Comparison of ENCODE assay signal across 11 mouse cellular contexts in genomic region chr9:13896055-13896454, GRCm38 (mm10).
DNase-seq lines count a peak whose midpoint lies in the region; ATAC-seq and TF ChIP-seq lines count a peak whose summit lies in the region.
"Had no signal": no experiment of that assay in that cellular context is flagged by ENCODE, and none has a peak within 500 bp of the region (broad histone marks: within the 10 kb centered on the region; RNA-seq: fewer than 3 reads in every experiment).

No protein-coding gene starts in this region.

- no peak for TF ChIP-seq POLR2A in embryonic fibroblast, embryonic 13.5 days (IDR thresholded peaks at IDR 0.05; ENCODE audit: low read depth, low read length)
- no peak for TF ChIP-seq POLR2A in olfactory bulb, adult 2 months (IDR thresholded peaks at IDR 0.05; ENCODE audit: insufficient read depth, low read depth, low read length)

- no peak for TF ChIP-seq CTCF in embryonic fibroblast, embryonic 13.5 days (IDR thresholded peaks at IDR 0.05; ENCODE audit: borderline replicate concordance, insufficient read depth, low read length)
- no peak for TF ChIP-seq CTCF in olfactory bulb, adult 2 months (IDR thresholded peaks at IDR 0.05; ENCODE audit: insufficient read depth, low read depth, low read length)

- no peak overlapping the region for H3K4me2 ChIP-seq in midbrain, embryonic 11.5 days
- H3K4me2 ChIP-seq: heart, embryonic 11.5 days had no signal

- H3K4me3 ChIP-seq in midbrain, embryonic 11.5 days (ENCODE audit: low read depth, low read length): no peak overlapping the region
- H3K4me3 ChIP-seq in midbrain, embryonic 10.5 days: no peak overlapping the region
- H3K4me3 ChIP-seq in embryonic fibroblast, embryonic 13.5 days (ENCODE audit: insufficient read depth, low read length): no peak overlapping the region
- H3K4me3 ChIP-seq in olfactory bulb, adult 2 months (ENCODE audit: insufficient read depth, low read depth, low read length): no peak overlapping the region
- H3K4me3 ChIP-seq: myocyte had no signal

- H3K36me3 ChIP-seq in midbrain, embryonic 11.5 days (ENCODE audit: control insufficient read depth, insufficient read depth, low read length): no peaks in the 10 kb centered on the region
- no peaks in the 10 kb centered on the region for H3K36me3 ChIP-seq in midbrain, embryonic 10.5 days

- H3K27me3 ChIP-seq in midbrain, embryonic 11.5 days (ENCODE audit: control insufficient read depth, insufficient read depth, low read length): no peaks in the 10 kb centered on the region
- no peaks in the 10 kb centered on the region for H3K27me3 ChIP-seq in midbrain, embryonic 10.5 days (ENCODE audit: low read depth, poor library complexity, severe bottlenecking)

- H3K9ac ChIP-seq in midbrain, embryonic 11.5 days (ENCODE audit: low read length): no peak overlapping the region

- WGBS in midbrain, embryonic 11.5 days: 86% methylated on average over 6 of the region's 6 CpGs
- 86% methylated on average over 6 of the region's 6 CpGs for WGBS in midbrain, embryonic 10.5 days
- WGBS in olfactory bulb, adult 2 months: 46% methylated on average over 6 of the region's 6 CpGs

- H3K4me1 ChIP-seq in midbrain, embryonic 11.5 days (ENCODE audit: control insufficient read depth, insufficient read depth, low read length): no peaks in the 10 kb centered on the region; the same call in 1 of the 2 replicates
- peaks cover 13% of the 10 kb centered on the region for H3K4me1 ChIP-seq in midbrain, embryonic 10.5 days
- peaks cover 20% of the 10 kb centered on the region for H3K4me1 ChIP-seq in embryonic fibroblast, embryonic 13.5 days (ENCODE audit: control insufficient read depth, insufficient read depth, low read length)
- H3K4me1 ChIP-seq in olfactory bulb, adult 2 months (ENCODE audit: control insufficient read depth, insufficient read depth, low read length): peaks cover 14% of the 10 kb centered on the region

- ATAC-seq in midbrain, embryonic 11.5 days (ENCODE audit: low FRiP score): 0 out of 2 replicates have a peak, but pooled peaks have one; percentile 30

- H3K27ac ChIP-seq in midbrain, embryonic 11.5 days (ENCODE audit: low read depth, low read length): no peak overlapping the region
- no peak overlapping the region for H3K27ac ChIP-seq in midbrain, embryonic 10.5 days (replicated peaks)
- H3K27ac ChIP-seq in embryonic fibroblast, embryonic 13.5 days (ENCODE audit: insufficient read depth, low read length): peak overlapping the region; percentile 64
- H3K27ac ChIP-seq in olfactory bulb, adult 2 months (ENCODE audit: insufficient read depth, low read depth, low read length): peak overlapping the region; percentile 94

- H3K9me3 ChIP-seq in midbrain, embryonic 11.5 days (ENCODE audit: control insufficient read depth, low read length): no peaks in the 10 kb centered on the region
- peaks cover 8% of the 10 kb centered on the region for H3K9me3 ChIP-seq in midbrain, embryonic 10.5 days (replicated peaks)

- DNase-seq in midbrain, embryonic 11.5 days (ENCODE audit: low spot score, missing footprints): no peak
- DNase-seq in midbrain, embryonic 10.5 days (ENCODE audit: low spot score): no peak
- peak; percentile 85 for DNase-seq in layer of hippocampus, adult 9-11 months
- no peak for DNase-seq in liver
- no peak for DNase-seq in lung, postnatal 10 days
- DNase-seq in urinary bladder, postnatal 25 days (ENCODE audit: low spot score): no peak
- DNase-seq: embryo, embryonic 11 days had no signal

Comparison
In these comparisons a context has a peak if more than half of its experiments do, and no peak if none do; other contexts are left out.
1. H3K27ac ChIP-seq: peak in embryonic fibroblast, embryonic 13.5 days (single experiment) and olfactory bulb, adult 2 months (single experiment); none in midbrain, embryonic 11.5 days (single experiment) and midbrain, embryonic 10.5 days (single experiment).